Mouse (Mus musculus): ENCODE measurements at regions not wholly inside any gene's neighbourhood (a gene's known extent, or its start where the extent isn't known, plus 50 kb on each side); places are given as distances from the start of the nearest gene placed in this dataset.
"Not testable (repeated sequence)": the region's sequence is repeated elsewhere in the genome, so short reads cannot be mapped to it uniquely, and the experiment has no call there.

- not testable (repeated sequence) for DNase-seq (ENCODE audit: low read depth, low spot score)
These were observed 91.8 kb downstream of the 5730507C01Rik start for GRCm38 (mm10) chr12:18606126-18606525.

- peak; percentile 22 for DNase-seq (ENCODE audit: low read depth, low spot score)
These were observed 95.5 kb downstream of the 5730507C01Rik start for GRCm38 (mm10) chr12:18609835-18610234.

GRCm38 (mm10) chr12:18610581-18610980 is 96.3 kb downstream of the 5730507C01Rik start:
- not testable (repeated sequence) for DNase-seq (ENCODE audit: low read depth, low spot score)

Data from ZHBTc4 (cell line).